Mouse (Mus musculus) heart, adult 2 months (tissue): ENCODE data around the gene Gabrg2.

Experiments used
- CTCF ChIP-seq: fragments of 200-600 bp; IDR thresholded peaks from 2 replicates; pipeline ENCODE4 v1.8.1; 2022; ENCODE audit warnings: antibody characterized with exemption, mild to moderate bottlenecking, moderate library complexity
- EP300 ChIP-seq: fragments of 200-500 bp; IDR thresholded peaks from 2 replicates; pipeline ENCODE4 v1.6.1; 2011; ENCODE audit warnings: low read depth, low read length, control low read depth; ENCODE audit not compliant: insufficient read depth

DNA sequence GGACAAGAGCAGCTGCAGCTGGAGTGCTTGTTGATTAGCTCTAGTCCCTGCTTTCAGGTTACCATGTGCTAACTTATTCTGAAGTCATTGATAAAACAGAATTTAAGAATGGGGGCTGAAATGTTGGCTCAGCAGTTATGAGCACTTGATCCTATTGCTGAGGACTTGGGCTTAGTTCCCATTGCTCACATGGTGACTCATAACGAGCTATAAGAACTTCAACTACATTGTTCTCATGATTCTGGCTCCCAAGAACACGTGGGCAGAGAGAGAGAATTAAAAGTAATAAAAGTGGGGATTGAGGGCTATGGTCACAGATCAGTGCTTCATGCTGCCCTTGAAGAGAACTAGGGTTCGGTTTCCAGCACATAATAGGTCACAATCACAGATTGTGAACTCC lies 48.8 kb downstream of the Gabrg2 start:
- TF ChIP-seq CTCF = no peak
- no peak for TF ChIP-seq EP300
